Mouse (Mus musculus) stomach, adult 2 months (tissue): ENCODE data around the gene Muc5b. TPM values are rescaled to one million over a fixed set of nuclear protein-coding genes. Genes with fewer than 3 reads are reported as not detected.

Source experiments
- polyA plus RNA-seq: library from polyadenylated mRNA; depleted of rRNA; stranded (reverse); fragments of >200 nt; gene quantifications from 2 replicates; pipeline ENCODE4 v1.2.3, GENCODE M21; 2012; rRNA removed

Gene Muc5b
- polyA plus RNA-seq = 0.21 and 0.47 TPM in 2 replicates

GRCm38 (mm10) chr7:141838779-141839178 is at the start of gene Muc5b:
Gene Muc5b (plus strand): TSS chr7:141839070.

DNA sequence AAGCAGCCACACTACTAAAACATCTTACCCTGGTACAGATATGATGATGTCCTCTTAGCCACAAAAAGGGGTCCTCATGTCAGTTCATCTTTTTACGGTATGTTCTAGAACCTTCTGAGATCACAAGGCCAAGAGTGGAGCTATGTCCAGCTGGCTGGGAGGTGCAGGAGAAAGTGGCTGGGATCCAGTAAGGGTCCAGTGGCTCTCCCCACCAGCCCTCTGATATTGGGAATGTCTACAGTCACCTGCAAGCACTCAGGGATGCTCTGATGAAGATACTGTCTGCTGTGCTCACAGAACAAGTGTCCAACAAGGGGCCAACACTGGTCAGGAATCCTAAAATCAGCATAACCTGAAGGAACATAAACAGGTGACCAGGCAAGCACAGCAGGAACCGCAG is 79.5 kb downstream of the Muc5b start, which contains the start of gene Tollip:
TSS of gene Tollip (minus strand) at position 101 of the 400 bp plus-strand sequence.

Other genes starting within 250 kb of the Muc5b start
- gene Muc6, start 183.8 kb upstream of the Muc5b start, polyA plus RNA-seq = 239 and 241 TPM in 2 replicates
- gene Muc2, start 148.7 kb upstream of the Muc5b start, polyA plus RNA-seq = 0.31 and 1.0 TPM in 2 replicates
- 540 and 990 TPM in 2 replicates for gene Muc5ac, start 50.1 kb upstream of the Muc5b start, polyA plus RNA-seq
- gene Tollip, start 79.4 kb downstream of the Muc5b start, polyA plus RNA-seq = 24.7 and 27.0 TPM in 2 replicates
- gene Brsk2, start 110.7 kb downstream of the Muc5b start, polyA plus RNA-seq = 0.92 and 0.93 TPM in 2 replicates
- 27.5 and 29.5 TPM in 2 replicates for gene Mob2, start 222.0 kb downstream of the Muc5b start, polyA plus RNA-seq